Comparison of ENCODE assay signal across 22 mouse cellular contexts in the genomic region with DNA sequence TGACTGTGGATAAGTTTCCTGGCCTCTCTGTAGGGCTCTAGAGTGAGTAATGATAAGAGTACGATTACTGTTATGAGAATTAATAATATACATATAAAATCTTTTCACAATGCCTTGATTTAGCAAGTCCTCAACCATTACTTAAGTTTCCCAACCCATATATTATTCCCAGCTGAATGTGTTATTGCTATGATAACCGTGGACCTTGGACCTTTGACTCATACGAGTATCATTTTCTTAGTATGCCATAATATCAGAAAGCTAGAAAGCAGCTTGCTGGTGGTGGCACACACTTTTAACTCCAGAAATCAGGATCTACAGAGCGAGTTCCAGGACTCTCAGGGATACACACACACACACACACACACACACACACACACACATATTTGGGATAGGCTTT. TPM values are rescaled to one million over a fixed set of nuclear protein-coding genes. Genes with fewer than 3 reads are reported as not detected.
A peak's percentile ranks its signal among the peaks of the same experiment; 100 is the strongest.
DNase-seq lines count a peak whose midpoint lies in the region; ATAC-seq and TF ChIP-seq lines count a peak whose summit lies in the region.
"Had no signal": no experiment of that assay in that cellular context is flagged by ENCODE, and none has a peak within 500 bp of the region (broad histone marks: within the 10 kb centered on the region; RNA-seq: fewer than 3 reads in every experiment).

No protein-coding gene starts in this region.

- H3K9me3 ChIP-seq in kidney, embryonic 16.5 days (ENCODE audit: low read length) = no peaks in the 10 kb centered on the region
- H3K9me3 ChIP-seq: embryonic facial prominence, embryonic 10.5 days; forebrain, embryonic 10.5 days; heart, embryonic 13.5 days; hindbrain, embryonic 12.5 days had no signal

- H3K27me3 ChIP-seq in small intestine, adult 2 months (ENCODE audit: control insufficient read depth, insufficient read depth, low read length) = no peaks in the 10 kb centered on the region
- no peaks in the 10 kb centered on the region for H3K27me3 ChIP-seq in kidney, embryonic 16.5 days (ENCODE audit: insufficient read depth, low read length)
- H3K27me3 ChIP-seq: heart, embryonic 13.5 days; hindbrain, embryonic 12.5 days had no signal

- no peak overlapping the region for H3K4me2 ChIP-seq in kidney, embryonic 16.5 days (replicated peaks; ENCODE audit: low read depth, low read length)
- H3K4me2 ChIP-seq: heart, embryonic 13.5 days; hindbrain, embryonic 12.5 days had no signal

- peaks cover 2% of the 10 kb centered on the region for H3K36me3 ChIP-seq in small intestine, adult 2 months (ENCODE audit: control insufficient read depth, insufficient read depth, low read length)
- H3K36me3 ChIP-seq in kidney, embryonic 16.5 days (ENCODE audit: insufficient read depth, low read length) = no peaks in the 10 kb centered on the region
- H3K36me3 ChIP-seq: embryonic facial prominence, embryonic 10.5 days; forebrain, embryonic 10.5 days; heart, embryonic 13.5 days; hindbrain, embryonic 12.5 days had no signal

- no peak overlapping the region for H3K4me3 ChIP-seq in small intestine, adult 2 months (ENCODE audit: low read depth, low read length)
- H3K4me3 ChIP-seq in kidney, embryonic 16.5 days (ENCODE audit: low read length) = no peak overlapping the region
- H3K4me3 ChIP-seq: embryonic facial prominence, embryonic 10.5 days; erythroblast, embryonic 14.5 days; forebrain, embryonic 10.5 days; gastrocnemius, adult 2 months; heart, embryonic 13.5 days; hindbrain, embryonic 12.5 days had no signal

- H3K4me1 ChIP-seq in small intestine, adult 2 months (ENCODE audit: control insufficient read depth, insufficient read depth, insufficient read length, low read length) = peaks cover 30% of the 10 kb centered on the region; the same call in 1 of the 2 replicates
- H3K4me1 ChIP-seq in kidney, embryonic 16.5 days (ENCODE audit: insufficient read depth, low read length) = no peaks in the 10 kb centered on the region
- H3K4me1 ChIP-seq: embryonic facial prominence, embryonic 10.5 days; forebrain, embryonic 10.5 days; hindbrain, embryonic 12.5 days had no signal

- H3K27ac ChIP-seq in small intestine, adult 2 months (ENCODE audit: insufficient read depth, low read depth, low read length) = peak overlapping the region; percentile 91
- H3K27ac ChIP-seq in kidney, embryonic 16.5 days (ENCODE audit: low read length) = no peak overlapping the region
- H3K27ac ChIP-seq: embryonic facial prominence, embryonic 10.5 days; forebrain, embryonic 10.5 days; gastrocnemius, adult 2 months; heart, embryonic 13.5 days; hindbrain, embryonic 12.5 days had no signal

- TF ChIP-seq CTCF in small intestine, adult 2 months (IDR thresholded peaks at IDR 0.05; ENCODE audit: extremely low read depth, insufficient read length, insufficient replicate concordance, low read depth, low read length) = no peak

- DNase-seq in adrenal gland, adult 2 months = peak; percentile 27
- DNase-seq in adrenal gland, postnatal 10 days = no peak
- peak; percentile 42 for DNase-seq in lung, postnatal 36 days
- DNase-seq in lung, postnatal 10 days = no peak
- DNase-seq in Muller cell, postnatal 12 days (ENCODE audit: inconsistent ontology term) = no peak
- DNase-seq: adrenal gland, adult 8-10 months; cerebellum, adult 11 months; cerebellum, adult 9-10 months; cerebellum, postnatal 25 days; gastrocnemius, adult 2 months; gastrocnemius, postnatal 25 days; heart, postnatal 4 days had no signal

- ATAC-seq in kidney, embryonic 16.5 days (ENCODE audit: low FRiP score, low TSS enrichment) = no peak
- ATAC-seq: forebrain, embryonic 14.5 days; hindbrain, embryonic 16.5 days; inflammation-experienced regulatory T-cells, adult 6 months had no signal

- no peak overlapping the region for H3K9ac ChIP-seq in kidney, embryonic 16.5 days (replicated peaks; ENCODE audit: low read length)
- H3K9ac ChIP-seq: heart, embryonic 13.5 days; hindbrain, embryonic 12.5 days had no signal

- WGBS in small intestine, adult 2 months = 19% methylated on average over 4 of the region's 4 CpGs
- 70% methylated on average over 4 of the region's 4 CpGs for WGBS in kidney, embryonic 16.5 days

- no peak for TF ChIP-seq POLR2A in small intestine, adult 2 months (IDR thresholded peaks at IDR 0.05; ENCODE audit: low read depth, low read length)

RNA-seq across cellular contexts. Expression of a gene that starts 12.0 kb away (rescaled TPM):
- 10 to 100 TPM; 31.5 to 32.7 TPM for total RNA-seq in adrenal gland, adult 2 months (2021)
- 19.5 and 23.6 TPM in 2 replicates for polyA plus RNA-seq in adrenal gland, adult 2 months (2012; rRNA removed)
- total RNA-seq in adrenal gland, postnatal 10 days (2021) = 10 to 100 TPM; 26.4 to 39.9 TPM
- polyA plus RNA-seq in small intestine, adult 2 months (2012; rRNA removed) = 36.2 and 104 TPM in 2 replicates
- 8.8 and 9.5 TPM in 2 replicates for polyA plus RNA-seq in kidney, embryonic 16.5 days (2015; fragmentation: Nextera tagmentation; extraction: Ambion mirVana)

RNA-seq across cellular contexts. Expression of a gene that starts 12.1 kb away (rescaled TPM):
- 10 to 100 TPM; 21.3 to 22.9 TPM for total RNA-seq in adrenal gland, adult 2 months (2021)
- 7.8 and 8.5 TPM in 2 replicates for polyA plus RNA-seq in adrenal gland, adult 2 months (2012; rRNA removed)
- total RNA-seq in adrenal gland, postnatal 10 days (2021) = 10 to 100 TPM; 11.4 to 16.0 TPM
- polyA plus RNA-seq in small intestine, adult 2 months (2012; rRNA removed) = 2.1 and 5.5 TPM in 2 replicates
- 6.7 and 7.5 TPM in 2 replicates for polyA plus RNA-seq in kidney, embryonic 16.5 days (2015; fragmentation: Nextera tagmentation; extraction: Ambion mirVana)

Comparison
In these comparisons a context has a peak if more than half of its experiments do, and no peak if none do; other contexts are left out.
1. DNase-seq: peak in adrenal gland, adult 2 months (single experiment) and lung, postnatal 36 days (single experiment); none in adrenal gland, postnatal 10 days (single experiment), lung, postnatal 10 days (single experiment) and Muller cell, postnatal 12 days (single experiment).